Mouse (Mus musculus) testis, postnatal 10 days (tissue): ENCODE results near the gene Rho.

Experiments
- DNase-seq: peaks from one replicate; pipeline ENCODE4 v3.0.0; 2021; ENCODE audit warnings: low spot score

The Rho gene

DNA sequence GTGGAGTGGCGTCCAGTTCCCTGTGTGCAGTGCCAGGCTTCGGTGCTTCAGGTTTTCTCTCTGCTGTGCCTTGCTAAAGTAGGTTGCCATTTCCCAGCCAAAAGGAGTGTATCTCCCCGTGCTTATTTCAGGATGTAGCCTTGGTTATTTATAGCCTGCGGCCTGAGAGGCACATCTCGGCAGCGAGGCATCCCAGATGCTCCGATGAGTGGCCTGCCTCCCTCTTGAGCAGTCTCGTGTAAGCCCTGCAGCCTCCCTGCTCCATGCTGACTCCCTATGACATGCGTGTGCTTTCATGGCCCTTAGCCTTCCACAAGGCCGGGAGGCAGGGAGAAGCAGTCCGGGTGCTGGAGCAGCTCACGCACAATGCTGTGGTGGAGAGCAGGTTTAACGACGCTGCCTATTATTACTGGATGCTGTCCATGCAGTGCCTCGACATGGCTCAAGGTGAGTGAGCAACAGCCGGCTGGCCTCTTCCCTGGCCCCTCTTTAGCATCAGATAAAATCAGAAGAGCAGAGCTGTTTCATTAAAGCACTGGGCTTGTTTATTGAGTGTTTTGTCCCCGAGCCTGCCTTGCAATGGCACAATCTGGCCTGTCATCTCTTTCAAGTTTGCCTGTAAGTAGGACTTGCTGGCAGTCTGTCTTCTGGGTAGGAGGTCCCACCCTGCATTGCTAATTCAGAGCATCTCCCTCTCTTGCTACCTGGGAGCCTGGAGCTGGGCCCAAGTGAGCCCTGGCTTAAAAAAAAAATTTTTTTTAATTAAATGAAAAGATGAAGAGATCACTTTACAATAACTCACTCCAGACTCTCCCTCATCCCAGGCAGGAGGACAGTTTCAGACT lies 15.7 kb upstream of the Rho start:
- DNase-seq = no peak

DNA sequence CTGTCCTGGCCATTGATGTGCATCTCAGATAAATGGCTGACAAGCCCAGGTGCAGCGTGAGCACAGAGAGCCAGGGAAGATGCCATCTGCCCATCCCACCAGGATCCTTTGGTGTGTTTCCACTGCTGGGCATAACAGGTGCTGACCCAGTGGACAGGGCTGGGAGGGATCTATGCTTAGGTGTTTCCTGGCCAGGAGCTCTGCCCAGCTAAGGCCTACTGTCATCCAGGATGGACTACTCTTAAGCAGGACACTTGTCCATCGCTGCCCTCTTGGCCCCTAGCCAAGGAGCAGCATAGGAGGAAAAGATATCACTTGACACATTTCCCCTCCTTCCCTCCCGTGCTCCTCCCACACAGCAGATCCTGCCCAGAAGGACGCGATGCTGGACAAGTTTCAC lies 14.9 kb upstream of the Rho start:
- no peak for DNase-seq

DNA sequence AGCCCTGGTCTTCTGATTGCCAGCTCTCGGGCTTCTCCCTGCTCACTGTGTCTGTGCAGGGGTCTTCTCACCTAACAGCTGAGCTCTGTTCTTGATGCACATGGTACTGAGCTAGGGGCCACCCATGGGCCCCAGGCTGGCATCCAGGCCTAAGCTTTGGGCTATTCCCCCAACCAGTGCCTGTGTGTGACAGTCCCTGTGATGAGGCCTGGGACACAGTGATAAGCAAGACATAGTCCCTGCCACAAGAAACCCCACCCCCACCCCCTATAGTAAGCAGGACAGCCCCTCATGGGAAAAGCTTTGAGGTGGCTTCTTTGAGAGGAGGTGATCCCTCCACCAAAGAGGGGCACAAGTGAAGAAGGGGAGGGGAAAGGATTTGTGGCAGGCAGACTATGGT lies 12.9 kb upstream of the Rho start:
- DNase-seq = no peak

DNA sequence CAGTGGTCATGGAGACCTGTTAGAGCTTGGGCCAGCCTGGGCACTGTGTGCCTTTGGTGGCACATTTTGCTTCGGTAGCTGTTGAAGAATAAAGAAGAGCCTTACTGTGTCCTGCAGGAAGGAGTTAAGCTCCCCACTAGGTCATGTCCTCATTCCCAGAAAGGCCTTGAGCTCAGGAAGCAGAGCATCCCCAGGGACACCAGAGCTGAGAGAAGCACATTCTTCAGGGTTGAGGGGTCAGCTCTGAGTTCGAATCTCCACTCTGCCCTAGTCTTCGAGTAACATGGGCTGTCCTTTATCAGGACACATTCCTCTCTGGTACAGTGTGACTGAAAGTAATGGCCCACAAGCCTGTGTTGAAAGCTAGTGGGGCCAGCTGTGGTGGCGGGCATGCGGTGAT lies 11.7 kb upstream of the Rho start:
- DNase-seq = no peak

DNA sequence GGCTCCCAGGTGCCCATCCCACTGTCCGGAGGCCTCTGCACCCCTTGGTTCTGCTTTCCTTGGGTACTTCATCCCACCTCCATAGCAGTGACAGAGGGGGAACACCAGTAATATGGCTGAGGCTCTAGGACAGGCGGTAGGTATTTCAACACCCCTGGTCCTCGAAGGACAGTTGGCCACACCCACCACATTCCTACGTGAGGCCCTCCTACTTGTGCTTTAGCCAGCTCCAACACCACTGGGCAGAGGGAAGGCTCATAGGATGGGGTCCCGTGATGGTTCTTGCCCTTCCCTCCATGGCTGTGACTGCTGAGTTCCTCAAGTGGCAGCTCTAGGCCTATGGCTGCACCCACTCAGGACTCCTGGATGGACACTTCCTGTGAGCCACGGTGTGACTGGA lies 6.7 kb upstream of the Rho start:
- DNase-seq = no peak

DNA sequence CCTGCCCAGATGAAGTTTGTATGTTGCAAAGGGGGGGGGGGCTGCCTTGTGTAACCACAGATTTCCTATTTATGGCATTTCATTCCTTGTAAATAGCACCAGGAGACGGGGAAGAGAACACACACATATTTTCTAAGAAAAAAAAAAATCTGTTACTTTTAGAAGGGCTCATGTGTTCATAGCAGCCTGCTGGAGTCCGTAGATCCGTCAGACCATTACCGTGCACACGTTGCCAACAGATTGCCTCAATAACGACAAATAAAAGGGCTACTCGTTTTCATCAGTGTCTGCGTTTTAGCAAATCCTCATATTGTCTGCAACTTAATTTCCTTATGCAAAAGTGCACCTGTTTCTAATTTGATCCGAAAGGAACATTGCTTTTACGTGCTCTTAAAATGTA lies 5.1 kb upstream of the Rho start:
- no peak for DNase-seq

DNA sequence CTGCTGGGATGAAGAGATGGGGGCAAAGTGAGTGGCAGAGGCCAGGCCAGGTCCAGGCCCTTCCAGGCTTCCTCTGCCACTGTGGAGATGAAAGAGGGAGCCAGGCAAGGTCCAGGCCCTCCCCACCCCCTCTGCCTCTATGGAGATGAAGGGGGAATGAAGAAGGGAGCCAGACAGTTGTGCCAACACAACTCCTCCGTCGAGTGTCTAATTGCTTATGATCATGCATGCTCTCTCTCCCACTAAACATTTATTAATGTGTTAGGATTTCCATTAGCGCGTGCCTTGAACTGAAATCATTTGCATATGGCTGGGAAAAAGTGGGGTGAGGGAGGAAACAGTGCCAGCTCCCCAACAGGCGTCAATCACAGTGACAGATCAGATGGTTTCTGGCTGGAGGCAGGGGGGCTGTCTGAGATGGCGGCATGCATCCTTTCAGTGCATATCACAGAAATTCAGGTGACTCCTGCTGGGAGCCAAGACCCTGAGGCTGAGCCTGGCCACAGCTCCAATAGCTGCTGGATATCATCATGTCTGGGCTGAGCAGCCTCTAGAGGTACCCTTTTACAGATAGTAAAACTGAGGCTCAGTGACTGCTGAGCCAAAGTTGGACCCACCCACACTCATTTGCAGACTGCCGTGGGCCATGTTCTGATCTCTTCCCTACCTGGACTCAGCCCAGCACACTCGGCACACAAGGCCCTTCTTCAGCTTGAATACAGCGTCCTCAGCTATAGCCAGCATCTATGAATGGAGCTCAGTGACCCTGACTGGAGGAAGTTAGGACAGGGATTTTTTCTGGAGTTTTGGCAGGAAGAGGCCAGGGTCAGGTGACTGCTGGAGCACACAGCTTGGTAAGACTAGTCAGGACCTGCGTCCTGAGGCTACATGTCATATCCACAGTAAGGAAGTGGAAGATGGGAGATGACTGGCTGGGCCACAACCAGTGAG lies 4.0 kb upstream of the Rho start:
- DNase-seq = no peak

DNA sequence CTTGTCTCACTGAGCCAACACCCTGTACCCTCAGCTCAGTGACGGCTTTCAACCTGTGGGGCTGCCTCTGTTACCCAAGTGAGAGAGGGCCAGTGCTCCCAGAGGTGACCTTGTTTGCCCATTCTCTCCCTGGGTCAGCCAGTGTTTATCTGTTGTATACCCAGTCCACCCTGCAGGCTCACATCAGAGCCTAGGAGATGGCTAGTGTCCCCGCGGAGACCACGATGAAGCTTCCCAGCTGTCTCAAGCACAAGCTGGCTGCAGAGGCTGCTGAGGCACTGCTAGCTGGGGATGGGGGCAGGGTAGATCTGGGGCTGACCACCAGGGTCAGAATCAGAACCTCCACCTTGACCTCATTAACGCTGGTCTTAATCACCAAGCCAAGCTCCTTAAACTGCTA lies 1.5 kb upstream of the Rho start:
- DNase-seq = no peak

DNA sequence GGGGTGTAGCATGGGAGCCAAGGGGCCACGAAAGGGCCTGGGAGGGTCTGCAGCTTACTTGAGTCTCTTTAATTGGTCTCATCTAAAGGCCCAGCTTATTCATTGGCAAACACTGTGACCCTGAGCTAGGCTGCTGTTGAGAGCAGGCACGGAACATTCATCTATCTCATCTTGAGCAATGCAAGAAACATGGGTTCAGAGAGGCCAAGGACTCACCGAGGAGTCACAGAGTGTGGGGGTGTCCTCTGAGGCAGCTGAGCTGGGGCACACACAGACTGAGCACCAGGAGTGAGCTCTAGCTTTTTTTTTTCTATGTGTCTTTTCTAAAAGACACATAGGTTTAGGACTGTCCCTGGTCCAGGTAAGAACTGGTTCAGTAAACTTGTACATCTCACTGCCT lies 843 bp downstream of the Rho start:
- no peak for DNase-seq

DNA sequence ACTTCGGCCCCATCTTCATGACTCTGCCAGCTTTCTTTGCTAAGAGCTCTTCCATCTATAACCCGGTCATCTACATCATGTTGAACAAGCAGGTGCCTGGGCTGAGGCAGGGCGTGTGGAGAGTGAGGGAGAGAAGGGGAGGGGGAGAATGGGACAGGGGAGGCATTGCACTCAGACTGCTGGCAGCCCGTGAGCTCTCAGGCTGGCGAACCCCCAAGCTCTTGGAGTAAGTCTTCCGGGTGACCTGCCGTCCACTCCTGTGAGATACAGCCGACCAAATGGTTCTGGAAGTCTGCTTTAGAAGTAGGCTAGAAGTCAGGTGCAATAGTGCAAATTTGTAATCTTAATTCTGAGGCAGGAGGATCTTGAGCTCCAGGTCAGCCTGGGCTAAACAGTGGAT lies 4.0 kb downstream of the Rho start:
- DNase-seq = no peak

DNA sequence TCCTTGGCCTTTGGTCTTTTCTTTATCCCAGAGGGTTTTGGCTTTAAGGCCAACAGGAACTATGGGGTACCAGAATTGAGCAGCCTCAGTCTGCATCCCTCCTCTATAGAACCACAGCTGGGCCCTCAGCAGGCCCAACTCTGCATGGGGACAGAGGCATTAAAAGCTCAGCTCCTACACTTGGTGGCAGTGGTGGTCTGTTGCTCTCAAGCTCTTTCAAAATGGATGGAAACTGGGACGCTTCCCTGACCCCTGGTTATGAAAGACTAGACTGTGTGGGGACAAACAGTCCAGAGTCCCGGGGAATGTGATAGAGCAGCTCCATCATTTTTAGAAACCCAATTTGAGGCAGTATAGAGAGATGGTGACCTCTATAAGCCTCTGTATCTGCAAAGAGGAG lies 6.5 kb downstream of the Rho start:
- no peak for DNase-seq

DNA sequence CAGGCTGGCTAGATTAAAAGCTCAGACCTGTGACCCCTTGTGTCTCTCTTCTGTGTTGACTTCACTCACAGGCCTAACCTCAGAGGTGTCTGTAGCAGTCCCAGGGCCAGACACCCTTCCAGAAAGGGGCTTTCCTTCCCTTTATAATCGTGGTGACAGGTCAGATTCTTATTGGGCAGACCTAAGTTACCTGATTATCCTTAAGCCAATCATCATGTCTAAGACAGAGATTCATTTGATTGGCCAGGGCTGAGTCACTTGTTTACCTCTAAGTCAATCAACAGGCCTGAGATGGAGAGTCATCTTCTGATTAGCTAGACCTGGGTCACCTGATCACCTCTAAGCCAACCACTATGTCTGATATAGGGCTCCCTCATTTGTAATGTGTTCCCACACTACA lies 7.2 kb downstream of the Rho start:
- DNase-seq = no peak

DNA sequence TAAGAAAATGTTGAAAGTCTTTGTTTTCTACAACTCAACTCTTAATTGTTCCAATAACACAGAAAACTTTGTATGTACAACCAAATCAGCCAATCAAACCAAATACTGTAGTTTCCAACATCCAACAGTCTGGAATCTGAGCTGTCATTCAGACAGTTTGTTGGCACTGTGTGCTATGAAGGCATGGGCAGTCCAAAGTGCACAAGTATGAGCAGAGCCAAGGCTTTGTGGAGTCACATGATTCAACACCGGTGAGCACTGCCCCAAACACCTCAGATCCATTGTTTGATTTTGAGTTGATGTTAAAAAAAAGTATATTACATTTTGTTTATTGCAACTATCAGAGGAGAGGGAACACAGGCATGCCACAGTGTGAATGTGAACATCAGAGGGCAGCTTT lies 9.1 kb downstream of the Rho start:
- DNase-seq = no peak

DNA sequence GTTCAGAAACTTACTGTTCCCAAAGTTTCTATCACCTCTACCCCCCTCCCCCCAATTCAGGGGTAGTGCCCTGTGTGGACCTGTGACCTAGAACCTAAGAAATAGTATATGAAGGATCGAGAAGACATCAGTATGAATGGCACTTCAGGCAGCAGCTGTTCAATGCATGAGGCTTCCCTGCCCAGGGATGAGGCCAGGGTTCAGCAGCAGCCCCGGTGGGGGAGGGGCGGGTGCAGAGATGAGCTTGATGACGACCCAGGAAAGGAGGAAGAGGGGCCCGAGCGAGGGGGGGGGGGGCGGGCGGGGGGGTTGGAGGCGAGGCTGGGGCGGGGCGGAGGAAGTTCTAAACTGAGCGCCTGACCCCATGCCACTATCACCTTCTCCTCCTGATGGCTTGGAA lies 9.6 kb downstream of the Rho start:
- no peak for DNase-seq

DNA sequence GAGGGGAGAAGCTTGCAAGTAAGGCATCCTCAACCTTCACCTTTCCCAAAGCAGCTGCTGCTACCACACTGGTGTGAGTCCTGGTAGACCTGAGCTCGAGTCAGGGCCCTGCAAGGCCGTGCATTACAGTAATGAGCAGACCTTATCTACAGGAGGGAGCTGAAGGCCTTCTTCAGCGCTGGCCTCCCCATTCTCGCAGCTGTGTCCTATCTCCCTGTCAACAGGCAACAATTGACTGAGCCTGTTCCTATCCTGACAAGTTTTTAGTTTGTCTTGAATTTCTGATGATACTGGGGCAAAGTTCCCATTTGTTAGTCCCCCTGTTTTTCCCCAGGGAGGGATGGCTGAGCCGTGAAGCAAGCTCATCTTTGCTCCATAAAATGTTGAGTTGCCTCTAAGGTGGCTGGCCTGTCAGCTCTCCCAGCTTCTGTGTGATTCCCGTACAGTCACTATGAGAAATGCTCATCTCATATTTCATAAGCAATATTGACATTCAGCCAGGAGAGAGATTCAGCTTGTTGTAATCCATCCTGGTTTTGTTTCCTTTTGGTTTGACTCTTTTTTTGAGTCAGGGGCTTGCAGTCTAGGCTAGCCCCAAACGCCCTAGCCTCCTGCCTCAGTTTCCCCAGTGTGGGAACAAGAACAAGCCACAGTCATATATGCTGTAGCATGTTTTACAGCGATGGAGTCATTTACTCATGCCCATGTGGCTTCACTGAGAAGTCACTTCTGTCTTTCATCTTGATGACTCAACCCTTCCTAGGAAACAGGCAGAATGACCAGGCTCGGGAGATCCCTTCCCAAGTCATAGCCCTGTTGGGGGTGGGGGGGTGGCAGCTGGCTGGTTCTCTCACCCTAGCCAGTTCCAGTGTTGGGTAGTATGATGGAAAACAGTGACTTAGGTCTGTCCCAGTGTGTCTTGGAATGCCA lies 12.2 kb downstream of the Rho start:
- DNase-seq = no peak

DNA sequence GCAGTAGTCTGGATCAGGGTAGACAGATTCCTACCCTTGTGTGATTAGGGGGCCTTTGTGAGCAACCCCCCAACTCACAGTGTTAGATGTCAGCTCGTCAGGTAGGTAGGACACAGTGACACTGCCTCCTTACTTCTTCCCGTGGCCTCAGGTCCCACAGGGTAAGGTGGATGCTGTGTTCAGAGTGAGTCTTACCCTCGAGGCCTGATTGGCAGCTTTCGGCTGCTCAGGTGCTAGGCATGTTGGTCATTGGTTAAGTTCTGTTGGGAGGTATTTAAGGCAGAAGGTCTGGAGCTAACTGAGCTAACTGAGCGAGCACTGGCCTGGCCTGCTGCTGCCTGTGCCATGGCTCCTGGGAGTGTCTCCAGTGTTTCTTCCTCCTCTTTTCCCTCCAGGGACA lies 13.1 kb downstream of the Rho start, which contains the start of gene H1foo:
Gene H1foo (plus strand): TSS at position 301 of the 400 bp plus-strand sequence.
- no peak for DNase-seq

DNA sequence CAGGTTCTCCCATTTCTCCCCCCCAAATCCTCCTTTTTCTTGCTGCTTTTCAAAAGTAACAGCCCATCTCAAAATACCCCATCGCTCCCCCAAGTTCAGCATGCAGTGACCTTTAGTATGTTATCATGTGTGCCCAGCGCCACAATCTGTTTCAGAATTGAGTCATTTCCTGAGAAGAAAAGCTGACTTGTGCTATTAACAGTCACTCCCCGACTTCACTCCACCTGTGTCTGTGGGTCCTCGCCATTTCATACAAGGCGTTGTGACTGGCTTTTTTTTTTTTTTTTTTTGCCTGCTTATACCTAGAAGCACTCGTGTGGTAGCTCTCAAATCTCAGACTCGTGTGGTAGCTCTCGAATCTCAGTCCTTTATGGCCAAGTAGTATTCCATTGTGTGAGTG lies 14.1 kb downstream of the Rho start:
- no peak for DNase-seq

DNA sequence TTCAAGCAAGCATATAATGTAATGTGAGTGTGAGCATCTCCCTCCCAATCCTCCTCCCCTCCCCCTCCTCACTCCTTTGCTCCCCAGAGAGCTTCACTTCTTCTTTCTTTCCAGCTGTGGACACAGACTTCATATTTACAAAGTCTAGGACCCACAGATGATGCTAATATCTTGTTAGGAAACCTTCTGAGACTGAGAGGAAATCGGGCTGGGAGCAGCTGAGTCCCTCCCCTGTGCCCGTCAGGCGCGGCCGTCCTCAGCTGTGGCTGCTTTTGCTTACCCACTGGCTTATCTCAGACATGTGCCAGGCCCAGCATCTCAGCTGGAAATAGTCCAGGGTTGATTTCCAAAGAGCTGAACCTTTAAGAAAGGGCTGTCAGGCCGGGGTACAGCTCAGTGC lies 14.8 kb downstream of the Rho start:
- DNase-seq = no peak

DNA sequence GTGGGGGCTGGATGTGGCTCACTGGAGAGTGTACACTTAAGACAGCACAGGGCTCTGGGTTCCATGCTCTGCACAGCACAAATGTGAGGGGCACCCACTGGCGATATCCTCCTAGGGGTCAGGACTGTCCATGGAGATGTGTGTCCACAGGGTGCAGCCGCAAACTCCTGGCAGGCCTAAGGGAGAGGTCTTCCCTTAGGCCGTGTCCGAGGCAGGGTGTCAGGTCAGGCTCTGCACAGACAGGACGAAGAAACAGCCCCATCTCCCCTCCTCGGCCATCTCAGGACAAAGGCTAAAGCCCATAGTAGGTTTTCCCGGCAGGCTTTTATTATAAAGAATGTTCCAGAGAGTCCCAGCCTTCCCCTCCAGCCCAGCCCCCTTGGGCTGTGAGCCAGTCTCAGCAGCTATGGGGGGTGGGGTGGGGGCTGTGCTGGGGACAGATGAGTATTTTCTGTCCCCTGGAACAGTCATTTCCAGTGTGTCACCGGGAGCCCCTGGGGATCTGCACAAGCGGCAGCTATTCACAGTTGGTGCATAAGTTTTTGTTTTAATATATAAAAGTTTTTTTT lies 23.0 kb downstream of the Rho start:
- no peak for DNase-seq

DNA sequence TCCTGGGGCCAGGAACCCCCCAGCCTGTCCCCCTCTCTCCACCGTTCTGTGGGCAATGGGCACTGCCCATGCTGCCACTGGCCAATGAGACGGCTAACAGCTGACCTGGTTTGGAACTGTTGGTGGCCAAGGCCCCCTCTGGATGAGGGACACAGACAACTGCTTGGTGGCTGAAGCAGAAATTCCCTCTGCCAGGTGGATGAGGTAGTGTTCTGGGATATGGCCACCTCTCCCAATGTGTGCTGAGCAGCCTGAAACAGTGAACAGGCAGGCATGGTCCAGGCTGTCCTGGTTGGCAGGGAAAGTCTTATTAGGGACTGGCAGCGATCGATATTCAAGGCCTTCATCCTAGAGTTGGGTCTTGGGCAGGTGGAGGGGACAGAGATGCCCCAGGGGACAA lies 23.6 kb downstream of the Rho start:
- no peak for DNase-seq

DNA sequence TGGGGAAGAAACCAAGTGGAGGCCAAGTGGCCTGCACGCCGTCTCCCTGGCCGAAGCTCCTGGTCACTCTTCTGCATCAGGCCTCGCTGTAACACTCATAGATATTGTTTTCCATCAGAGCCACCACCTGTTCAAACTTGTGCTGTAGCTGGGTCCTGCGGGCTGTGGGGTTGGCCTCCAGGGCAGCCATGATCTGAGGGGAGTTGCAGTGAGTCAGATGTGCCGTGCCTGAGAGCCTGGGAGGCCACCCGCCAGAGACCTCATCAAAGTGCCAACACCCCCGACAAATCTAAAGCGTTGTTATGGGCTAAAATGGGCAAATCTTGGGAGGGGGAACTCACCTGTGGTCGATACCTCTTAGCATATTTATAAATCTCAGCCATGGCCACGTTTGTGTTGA lies 24.1 kb downstream of the Rho start:
- no peak for DNase-seq

DNA sequence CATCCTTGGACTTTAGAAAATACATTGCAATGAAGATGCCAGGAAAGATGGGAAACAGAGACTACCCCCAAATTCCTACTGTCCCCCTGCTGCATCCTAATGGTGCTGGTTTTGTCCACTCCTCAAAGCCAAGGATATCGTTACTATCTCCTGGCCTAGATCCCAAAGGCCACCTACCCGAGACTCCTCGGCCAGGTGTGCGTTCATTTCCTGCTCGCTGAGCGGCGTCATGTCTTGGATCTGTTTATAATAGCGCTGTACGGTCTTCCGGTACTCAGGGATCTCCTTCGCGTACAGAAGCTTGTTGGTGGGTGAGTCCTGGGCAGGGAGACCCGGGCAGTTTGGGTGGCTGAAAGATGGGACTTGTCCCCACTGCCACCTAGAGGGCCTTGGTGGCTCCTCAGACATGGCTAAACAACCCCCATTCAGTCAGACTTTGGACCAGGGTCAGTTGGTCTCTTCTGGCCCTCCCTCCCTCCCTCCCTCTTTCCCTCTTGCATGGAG lies 24.9 kb downstream of the Rho start:
- DNase-seq = no peak
